Mouse (Mus musculus): ENCODE results near the gene Slc7a15. TPM values are rescaled to one million over a fixed set of nuclear protein-coding genes. Genes with fewer than 3 reads are reported as not detected.

Gene Slc7a15
- polyA plus RNA-seq, 1 experiment from 2014 or later = not detected

DNA sequence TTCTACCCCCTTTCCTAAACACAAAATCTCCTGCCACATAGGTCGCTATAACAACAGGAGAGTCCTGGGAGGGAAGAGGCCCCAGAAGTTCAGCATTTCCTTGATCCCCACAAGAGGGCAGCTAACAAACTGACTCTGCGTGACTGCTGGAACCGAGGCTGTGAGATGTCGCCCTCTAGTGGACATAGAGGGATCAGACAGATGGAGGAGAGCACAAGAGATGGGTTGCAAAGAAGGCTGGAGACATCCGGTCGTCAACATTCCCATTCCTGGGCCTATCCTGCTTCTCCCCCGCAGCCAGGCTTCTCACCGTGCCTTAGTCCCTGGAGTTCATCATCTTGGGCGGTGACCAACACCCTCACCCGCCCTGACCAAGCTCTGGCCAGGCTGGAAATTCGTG is 51.5 kb downstream of the Slc7a15 start:
- no peak overlapping the region for H3K4me3 ChIP-seq (ENCODE audit: low read depth, low read length)
- ATAC-seq (ENCODE audit: insufficient number of reproducible peaks, low FRiP score, low TSS enrichment, low read depth) = peak; percentile 51; the same call in 1 of the 2 replicates
- no peaks in the 10 kb centered on the region for H3K4me1 ChIP-seq (ENCODE audit: control insufficient read depth, insufficient read depth, low read length)
- DNase-seq (ENCODE audit: low spot score) = peak; percentile 81
- H3K27ac ChIP-seq (replicated peaks; ENCODE audit: low read depth, low read length) = no peak overlapping the region
- H3K4me2 ChIP-seq (ENCODE audit: low read depth, severe bottlenecking) = no peak overlapping the region
- no peaks in the 10 kb centered on the region for H3K36me3 ChIP-seq (ENCODE audit: control insufficient read depth, insufficient read depth, low read length)
- no peaks in the 10 kb centered on the region for H3K27me3 ChIP-seq (ENCODE audit: control insufficient read depth, insufficient read depth, low read length)
- no peaks in the 10 kb centered on the region for H3K9me3 ChIP-seq (ENCODE audit: control insufficient read depth, low read length)
- no peak overlapping the region for H3K9ac ChIP-seq (ENCODE audit: low read length)
- 21% methylated on average over 11 of the region's 11 CpGs for WGBS

DNA sequence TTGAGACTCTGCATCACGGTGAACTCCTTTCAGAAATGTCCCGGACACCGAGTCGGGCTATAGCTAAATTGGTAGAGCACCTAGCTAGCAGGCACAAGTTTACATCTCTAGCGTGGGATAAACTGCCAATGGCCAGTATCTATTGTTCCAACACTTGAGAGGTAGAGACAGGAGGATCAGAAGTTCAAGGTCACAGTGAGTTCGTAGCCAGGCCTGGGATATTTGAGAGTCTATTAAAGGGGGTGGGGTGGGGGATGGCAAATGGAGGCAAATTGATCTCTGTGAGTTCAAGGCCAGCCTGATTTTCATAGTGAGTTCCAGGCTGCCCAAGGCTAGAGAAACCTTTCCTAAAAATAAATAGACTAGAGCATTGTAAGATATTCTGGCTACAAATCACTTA is 52.1 kb downstream of the Slc7a15 start:
- Histone ChIP-seq H3K27me3 (ENCODE audit: control insufficient read depth, insufficient read depth, low read length) (no peaks in the 10 kb centered on the region), H3K9me3 (ENCODE audit: control insufficient read depth, low read length) (no peaks in the 10 kb centered on the region), H3K4me1 (ENCODE audit: control insufficient read depth, insufficient read depth, low read length) (no peaks in the 10 kb centered on the region), H3K9ac (ENCODE audit: low read length) (no peak overlapping the region), H3K4me2 (ENCODE audit: low read depth, severe bottlenecking) (no peak overlapping the region), H3K27ac (replicated peaks; ENCODE audit: low read depth, low read length) (no peak overlapping the region), H3K36me3 (ENCODE audit: control insufficient read depth, insufficient read depth, low read length) (no peaks in the 10 kb centered on the region), H3K4me3 (ENCODE audit: low read depth, low read length) (no peak overlapping the region)
- DNase-seq (ENCODE audit: low spot score) (no peak), ATAC-seq (ENCODE audit: insufficient number of reproducible peaks, low FRiP score, low TSS enrichment, low read depth) (no peak)
- WGBS = 85% methylated on average over 6 of the region's 6 CpGs

DNA sequence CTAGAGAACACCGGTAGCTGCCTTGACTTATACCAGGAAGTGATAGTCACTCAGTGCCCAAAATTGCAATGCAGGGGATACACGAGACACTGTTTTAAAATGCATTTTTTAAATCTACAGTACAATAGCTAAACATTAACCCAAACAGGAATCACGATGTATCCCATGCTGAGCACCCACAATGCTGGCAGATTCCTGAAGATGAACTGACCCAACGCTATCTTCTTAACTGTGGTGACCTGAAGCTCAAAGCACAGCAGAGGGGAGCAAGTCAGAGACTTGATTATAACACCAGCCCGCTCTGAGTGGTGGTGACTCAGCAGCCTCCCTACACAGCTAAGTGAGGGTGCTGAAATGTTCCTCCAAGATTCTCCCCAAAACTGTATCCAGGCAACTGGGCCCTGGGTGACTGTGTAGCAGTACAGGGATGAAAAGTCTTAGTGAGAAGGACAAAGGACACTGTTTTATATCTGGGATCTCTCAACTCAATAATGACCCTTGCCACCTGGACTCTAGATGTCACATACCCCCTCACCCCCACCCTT is 53.7 kb downstream of the Slc7a15 start:
- DNase-seq (ENCODE audit: low spot score) = no peak
- Histone ChIP-seq H3K4me1 (ENCODE audit: control insufficient read depth, insufficient read depth, low read length) (no peaks in the 10 kb centered on the region), H3K4me3 (ENCODE audit: low read depth, low read length) (no peak overlapping the region), H3K4me2 (ENCODE audit: low read depth, severe bottlenecking) (no peak overlapping the region), H3K9me3 (ENCODE audit: control insufficient read depth, low read length) (no peaks in the 10 kb centered on the region), H3K27ac (replicated peaks; ENCODE audit: low read depth, low read length) (no peak overlapping the region), H3K27me3 (ENCODE audit: control insufficient read depth, insufficient read depth, low read length) (no peaks in the 10 kb centered on the region), H3K36me3 (ENCODE audit: control insufficient read depth, insufficient read depth, low read length) (no peaks in the 10 kb centered on the region), H3K9ac (ENCODE audit: low read length) (no peak overlapping the region)
- no peak for ATAC-seq (ENCODE audit: insufficient number of reproducible peaks, low FRiP score, low TSS enrichment, low read depth)
- WGBS = 85% methylated on average over 5 of the region's 5 CpGs

DNA sequence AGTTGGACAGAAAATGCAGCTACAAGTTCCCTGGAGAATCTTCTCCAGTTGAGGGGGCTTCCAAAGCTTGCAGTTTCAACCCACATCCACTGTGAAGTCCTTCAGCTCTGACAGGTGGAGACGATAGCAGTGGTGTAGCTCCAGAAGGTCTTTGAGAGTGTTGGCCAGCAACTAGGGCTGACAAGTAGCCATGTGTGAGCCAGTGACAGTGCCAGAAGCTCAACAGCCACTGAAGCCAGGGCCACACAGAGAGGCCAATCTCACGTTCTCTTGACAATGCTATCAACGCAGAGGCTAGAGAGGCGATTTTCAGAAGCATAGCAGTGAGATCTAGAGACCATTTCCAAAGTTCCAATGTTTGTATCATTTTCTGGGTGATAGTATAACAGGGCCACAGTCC is 56.5 kb downstream of the Slc7a15 start:
- 89% methylated on average over 4 of the region's 4 CpGs for WGBS
- H3K9me3 ChIP-seq (ENCODE audit: control insufficient read depth, low read length) = no peaks in the 10 kb centered on the region
- H3K4me1 ChIP-seq (ENCODE audit: control insufficient read depth, insufficient read depth, low read length) = no peaks in the 10 kb centered on the region
- H3K4me2 ChIP-seq (ENCODE audit: low read depth, severe bottlenecking) = no peak overlapping the region
- ATAC-seq (ENCODE audit: insufficient number of reproducible peaks, low FRiP score, low TSS enrichment, low read depth) (no peak), DNase-seq (ENCODE audit: low spot score) (no peak)
- H3K4me3 ChIP-seq (ENCODE audit: low read depth, low read length) = no peak overlapping the region
- H3K36me3 ChIP-seq (ENCODE audit: control insufficient read depth, insufficient read depth, low read length) = no peaks in the 10 kb centered on the region
- H3K27ac ChIP-seq (replicated peaks; ENCODE audit: low read depth, low read length) = no peak overlapping the region
- H3K27me3 ChIP-seq (ENCODE audit: control insufficient read depth, insufficient read depth, low read length) = no peaks in the 10 kb centered on the region
- no peak overlapping the region for H3K9ac ChIP-seq (ENCODE audit: low read length)

DNA sequence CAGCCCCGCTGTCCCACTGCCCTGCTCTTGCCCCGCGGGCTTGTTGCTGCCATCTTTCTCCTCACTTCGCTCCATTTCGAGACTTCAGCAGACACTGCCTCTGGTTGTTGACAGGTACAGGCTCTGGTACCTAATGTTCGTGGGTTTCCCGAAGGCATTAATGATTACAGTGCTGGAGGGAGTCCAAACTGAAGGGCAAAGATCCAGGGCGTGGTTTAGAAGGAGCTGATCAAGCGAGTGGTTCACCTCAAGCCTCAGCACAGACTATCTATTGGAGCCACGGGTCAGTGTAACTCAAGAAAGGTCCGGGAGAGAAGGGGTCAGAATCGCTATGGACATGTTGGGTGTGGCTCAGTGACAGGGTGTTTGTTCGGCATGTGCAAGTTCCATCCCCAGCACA is 59.4 kb downstream of the Slc7a15 start:
- Histone ChIP-seq H3K9me3 (ENCODE audit: control insufficient read depth, low read length) (no peaks in the 10 kb centered on the region), H3K4me1 (ENCODE audit: control insufficient read depth, insufficient read depth, low read length) (no peaks in the 10 kb centered on the region), H3K36me3 (ENCODE audit: control insufficient read depth, insufficient read depth, low read length) (no peaks in the 10 kb centered on the region), H3K4me3 (ENCODE audit: low read depth, low read length) (no peak overlapping the region), H3K9ac (ENCODE audit: low read length) (no peak overlapping the region), H3K27ac (replicated peaks; ENCODE audit: low read depth, low read length) (no peak overlapping the region), H3K27me3 (ENCODE audit: control insufficient read depth, insufficient read depth, low read length) (no peaks in the 10 kb centered on the region), H3K4me2 (ENCODE audit: low read depth, severe bottlenecking) (no peak overlapping the region)
- DNase-seq (ENCODE audit: low spot score) = no peak
- WGBS = 88% methylated on average over 13 of the region's 13 CpGs
- no peak for ATAC-seq (ENCODE audit: insufficient number of reproducible peaks, low FRiP score, low TSS enrichment, low read depth)

DNA sequence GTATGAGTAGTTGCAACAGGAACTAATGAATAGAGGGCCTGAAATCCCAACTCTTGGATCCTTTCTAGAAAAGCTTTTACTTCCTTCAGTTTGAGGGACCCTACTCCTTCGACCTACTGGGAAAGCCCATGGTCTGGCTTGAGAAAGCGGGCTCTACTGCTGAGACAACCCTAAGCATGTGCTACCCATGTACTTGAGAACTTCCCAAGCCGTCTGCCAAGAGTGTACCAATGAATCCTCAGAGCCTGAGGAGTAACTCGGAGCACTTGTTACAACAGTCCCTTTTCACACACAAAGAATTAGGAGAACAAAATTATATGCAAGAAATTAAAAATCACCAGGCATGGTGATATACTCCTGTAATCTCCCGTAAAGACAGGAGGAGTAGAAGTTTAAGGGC is 61.6 kb downstream of the Slc7a15 start:
- Histone ChIP-seq H3K4me2 (ENCODE audit: low read depth, severe bottlenecking) (no peak overlapping the region), H3K4me1 (ENCODE audit: control insufficient read depth, insufficient read depth, low read length) (no peaks in the 10 kb centered on the region), H3K27ac (replicated peaks; ENCODE audit: low read depth, low read length) (no peak overlapping the region), H3K36me3 (ENCODE audit: control insufficient read depth, insufficient read depth, low read length) (no peaks in the 10 kb centered on the region), H3K9me3 (ENCODE audit: control insufficient read depth, low read length) (no peaks in the 10 kb centered on the region), H3K4me3 (ENCODE audit: low read depth, low read length) (no peak overlapping the region), H3K9ac (ENCODE audit: low read length) (no peak overlapping the region), H3K27me3 (ENCODE audit: control insufficient read depth, insufficient read depth, low read length) (no peaks in the 10 kb centered on the region)
- no peak for DNase-seq (ENCODE audit: low spot score)
- no peak for ATAC-seq (ENCODE audit: insufficient number of reproducible peaks, low FRiP score, low TSS enrichment, low read depth)
- 91% methylated on average over 5 of the region's 5 CpGs for WGBS

DNA sequence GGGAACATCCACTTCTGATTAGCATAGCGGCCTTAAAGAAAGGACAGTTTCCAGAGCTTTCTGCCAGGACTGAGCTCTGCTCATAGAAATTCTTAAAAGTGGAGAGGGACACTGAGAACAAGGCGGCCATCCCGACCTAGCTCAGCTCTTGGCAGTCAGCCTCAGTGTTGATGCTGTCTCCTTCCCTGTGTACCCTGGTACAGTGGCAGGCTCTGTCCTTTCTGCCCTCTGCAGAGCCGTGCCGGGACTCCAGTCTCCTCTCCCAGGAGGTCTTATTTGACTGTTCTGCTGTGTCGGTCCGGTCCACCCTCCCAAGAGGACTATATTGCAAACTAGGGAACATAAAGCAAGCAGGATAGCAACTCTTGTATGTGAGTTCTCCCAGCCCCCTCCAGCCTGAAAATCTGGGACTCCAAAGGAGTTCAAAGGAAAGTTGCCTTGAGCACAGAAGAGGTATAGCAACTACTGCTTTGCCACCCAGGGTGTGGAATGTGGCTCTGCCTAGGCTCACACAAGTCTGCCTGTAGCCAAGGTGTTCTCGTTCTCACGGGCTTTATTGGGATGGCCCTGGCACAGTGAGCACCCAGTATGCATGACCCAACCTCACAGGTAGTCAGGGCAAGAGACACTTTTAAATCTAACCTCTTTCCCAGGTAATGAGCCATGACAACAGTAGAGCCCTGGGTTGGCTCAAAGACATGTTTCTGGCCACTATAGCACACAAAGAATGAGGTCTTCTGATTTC is 62.5 kb downstream of the Slc7a15 start:
- Histone ChIP-seq H3K9me3 (ENCODE audit: control insufficient read depth, low read length) (no peaks in the 10 kb centered on the region), H3K4me2 (ENCODE audit: low read depth, severe bottlenecking) (no peak overlapping the region), H3K9ac (ENCODE audit: low read length) (no peak overlapping the region), H3K27me3 (ENCODE audit: control insufficient read depth, insufficient read depth, low read length) (no peaks in the 10 kb centered on the region), H3K27ac (replicated peaks; ENCODE audit: low read depth, low read length) (no peak overlapping the region), H3K36me3 (ENCODE audit: control insufficient read depth, insufficient read depth, low read length) (no peaks in the 10 kb centered on the region), H3K4me3 (ENCODE audit: low read depth, low read length) (no peak overlapping the region), H3K4me1 (ENCODE audit: control insufficient read depth, insufficient read depth, low read length) (no peaks in the 10 kb centered on the region)
- DNase-seq (ENCODE audit: low spot score) (no peak), ATAC-seq (ENCODE audit: insufficient number of reproducible peaks, low FRiP score, low TSS enrichment, low read depth) (no peak)
- WGBS = 63% methylated on average over 9 of the region's 9 CpGs

DNA sequence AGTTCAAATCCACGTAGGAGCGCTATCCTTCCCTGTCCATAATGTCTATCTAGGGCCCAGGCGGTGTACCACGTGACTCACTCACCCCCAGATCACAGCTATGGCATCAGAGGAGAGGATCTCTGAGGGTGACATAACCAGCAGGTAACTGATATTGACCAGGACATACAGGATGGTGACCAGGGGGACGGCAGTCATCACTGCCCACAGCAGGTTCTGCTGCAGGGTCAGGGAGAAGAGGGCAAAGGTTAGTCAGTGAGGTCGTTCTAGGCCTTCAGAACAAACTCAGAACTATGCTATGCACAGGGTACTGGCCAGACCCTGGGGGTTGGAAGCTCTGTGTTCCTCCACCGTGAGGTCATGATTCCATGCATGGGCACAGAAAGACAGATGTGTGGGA is 63.3 kb downstream of the Slc7a15 start:
- H3K9me3 ChIP-seq (ENCODE audit: control insufficient read depth, low read length) = no peaks in the 10 kb centered on the region
- H3K4me1 ChIP-seq (ENCODE audit: control insufficient read depth, insufficient read depth, low read length) = no peaks in the 10 kb centered on the region
- H3K27me3 ChIP-seq (ENCODE audit: control insufficient read depth, insufficient read depth, low read length) = no peaks in the 10 kb centered on the region
- 80% methylated on average over 7 of the region's 7 CpGs for WGBS
- DNase-seq (ENCODE audit: low spot score) = no peak
- no peak overlapping the region for H3K27ac ChIP-seq (replicated peaks; ENCODE audit: low read depth, low read length)
- H3K4me3 ChIP-seq (ENCODE audit: low read depth, low read length) = no peak overlapping the region
- H3K4me2 ChIP-seq (ENCODE audit: low read depth, severe bottlenecking) = no peak overlapping the region
- no peak for ATAC-seq (ENCODE audit: insufficient number of reproducible peaks, low FRiP score, low TSS enrichment, low read depth)
- H3K9ac ChIP-seq (ENCODE audit: low read length) = no peak overlapping the region
- no peaks in the 10 kb centered on the region for H3K36me3 ChIP-seq (ENCODE audit: control insufficient read depth, insufficient read depth, low read length)

DNA sequence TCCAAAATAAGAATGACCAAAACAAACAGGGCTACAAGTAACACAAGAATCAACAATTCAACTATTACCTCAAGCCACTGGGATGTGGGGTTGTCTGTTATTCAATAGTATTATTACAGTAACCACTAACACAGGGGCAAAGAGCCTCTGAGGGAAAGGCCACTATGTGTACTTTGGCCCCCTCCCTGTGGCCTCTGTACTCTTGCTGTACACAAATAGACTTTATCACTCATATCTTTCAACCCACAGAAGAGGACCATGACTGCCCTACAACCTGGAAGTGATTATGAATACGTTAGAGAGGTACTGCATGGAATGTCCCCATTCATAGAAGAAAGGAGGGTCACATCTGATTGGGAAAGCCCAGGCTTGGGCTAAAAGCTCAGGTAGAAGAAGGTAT is 64.0 kb downstream of the Slc7a15 start:
- 77% methylated on average over 1 of the region's 1 CpGs for WGBS

More for the DNA sequence above, 64.0 kb downstream of the Slc7a15 start:
- no peaks in the 10 kb centered on the region for H3K4me1 ChIP-seq (ENCODE audit: control insufficient read depth, insufficient read depth, low read length)
- no peak overlapping the region for H3K27ac ChIP-seq (replicated peaks; ENCODE audit: low read depth, low read length)
- no peaks in the 10 kb centered on the region for H3K36me3 ChIP-seq (ENCODE audit: control insufficient read depth, insufficient read depth, low read length)
- no peak overlapping the region for H3K9ac ChIP-seq (ENCODE audit: low read length)
- H3K4me2 ChIP-seq (ENCODE audit: low read depth, severe bottlenecking) = no peak overlapping the region
- DNase-seq (ENCODE audit: low spot score) (no peak), ATAC-seq (ENCODE audit: insufficient number of reproducible peaks, low FRiP score, low TSS enrichment, low read depth) (no peak)
- H3K27me3 ChIP-seq (ENCODE audit: control insufficient read depth, insufficient read depth, low read length) = no peaks in the 10 kb centered on the region
- H3K4me3 ChIP-seq (ENCODE audit: low read depth, low read length) = no peak overlapping the region
- H3K9me3 ChIP-seq (ENCODE audit: control insufficient read depth, low read length) = no peaks in the 10 kb centered on the region
